Mouse (Mus musculus) limb, embryonic 11.5 days (tissue): ENCODE results near the gene Diablo. TPM values are rescaled to one million over a fixed set of nuclear protein-coding genes. Genes with fewer than 3 reads are reported as not detected.

Experiments used
- ATAC-seq: fragments of 200-750 bp; cut with Nextera tagmentation; 2 replicates; pipeline ENCODE4 v1.8.0; 2017; ENCODE audit warnings: low read depth; ENCODE audit not compliant: insufficient number of reproducible peaks, low FRiP score, low TSS enrichment
- DNase-seq: peaks from one replicate; pipeline ENCODE4 v3.0.0-alpha.2; 2015; ENCODE audit warnings: low spot score
- H3K27ac ChIP-seq: fragments of 300-500 bp; sonication (generic); replicated peaks from 2 replicates; pipeline ENCODE4 v1.5.1; 2014; ENCODE audit warnings: low read depth, mild to moderate bottlenecking, low read length
- H3K27me3 ChIP-seq: fragments of 300-500 bp; sonication (generic); 2 replicates; pipeline ENCODE4 v1.6.1; 2014; ENCODE audit warnings: mild to moderate bottlenecking, low read length, mixed read lengths; ENCODE audit not compliant: control insufficient read depth, insufficient read depth
- H3K36me3 ChIP-seq: fragments of 300-500 bp; sonication (generic); 2 replicates; pipeline ENCODE4 v1.6.1; 2014; ENCODE audit warnings: mild to moderate bottlenecking, low read length, moderate library complexity, mixed read lengths; ENCODE audit not compliant: control insufficient read depth, insufficient read depth
- H3K4me1 ChIP-seq: fragments of 300-500 bp; sonication (generic); 2 replicates; pipeline ENCODE4 v1.6.1; 2014; ENCODE audit warnings: low read length, mixed read lengths; ENCODE audit not compliant: control insufficient read depth, insufficient read depth
- H3K4me2 ChIP-seq: fragments of 300-500 bp; sonication (generic); 2 replicates; pipeline ENCODE4 v1.6.1; 2014; ENCODE audit warnings: low read depth, mild to moderate bottlenecking, moderate library complexity; ENCODE audit not compliant: severe bottlenecking
- H3K4me3 ChIP-seq: fragments of 300-500 bp; sonication (generic); 2 replicates; pipeline ENCODE4 v1.5.1; 2014; ENCODE audit warnings: low read depth, low read length
- H3K9ac ChIP-seq: fragments of 300-500 bp; sonication (generic); 2 replicates; pipeline ENCODE4 v1.6.1; 2014; ENCODE audit warnings: mild to moderate bottlenecking, low read length
- H3K9me3 ChIP-seq: fragments of 300-500 bp; sonication (generic); 2 replicates; pipeline ENCODE4 v1.6.1; 2016; ENCODE audit warnings: low read length; ENCODE audit not compliant: control insufficient read depth
- WGBS: fragments of 180-500 bp; shearing (Covaris S2); extraction: QIAGEN DNeasy Blood & Tissue Kit; methylation state at CpG from one replicate; pipeline ENCODE4 v1.1.7; 2014; 5-methylcytosine and 5-hydroxymethylcytosine counted together
- polyA plus RNA-seq: library from polyadenylated mRNA; unstranded; fragments of >200 nt; fragmentation: Nextera tagmentation; extraction: Ambion mirVana; gene quantifications from 2 replicates; pipeline ENCODE4 v1.2.1, GENCODE M21; 2014

Gene Diablo
- polyA plus RNA-seq, 1 experiment from 2014 or later, result 124 TPM

DNA sequence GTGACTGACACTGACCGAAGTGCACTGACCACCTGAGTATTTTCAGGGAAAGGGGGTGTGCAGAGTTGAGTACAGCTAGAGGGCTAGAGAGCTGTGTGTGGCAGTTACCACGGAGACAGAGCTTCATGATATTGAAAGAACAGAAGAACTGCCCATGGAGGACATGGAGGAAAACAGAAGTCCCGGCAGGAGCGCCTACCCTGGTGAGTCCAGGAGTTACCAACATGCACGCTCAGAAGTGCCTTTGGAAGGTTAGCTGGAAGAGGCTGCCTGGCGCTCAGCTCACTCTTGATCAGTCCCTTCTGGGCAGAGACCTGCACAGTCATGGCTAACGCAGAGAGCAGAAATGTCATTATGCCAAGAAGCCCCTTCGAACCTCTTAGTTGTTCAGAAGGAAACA lies 6.1 kb upstream of the Diablo start:
- Histone ChIP-seq H3K27ac (no peak overlapping the region), H3K9ac (no peak overlapping the region), H3K36me3 (peaks cover 17% of the 10 kb centered on the region), H3K4me3 (no peak overlapping the region), H3K27me3 (no peaks in the 10 kb centered on the region), H3K9me3 (no peaks in the 10 kb centered on the region), H3K4me2 (no peak overlapping the region), H3K4me1 (no peaks in the 10 kb centered on the region)
- WGBS, result 90% methylated on average over 8 of the region's 8 CpGs
- ATAC-seq (no peak), DNase-seq (no peak)

DNA sequence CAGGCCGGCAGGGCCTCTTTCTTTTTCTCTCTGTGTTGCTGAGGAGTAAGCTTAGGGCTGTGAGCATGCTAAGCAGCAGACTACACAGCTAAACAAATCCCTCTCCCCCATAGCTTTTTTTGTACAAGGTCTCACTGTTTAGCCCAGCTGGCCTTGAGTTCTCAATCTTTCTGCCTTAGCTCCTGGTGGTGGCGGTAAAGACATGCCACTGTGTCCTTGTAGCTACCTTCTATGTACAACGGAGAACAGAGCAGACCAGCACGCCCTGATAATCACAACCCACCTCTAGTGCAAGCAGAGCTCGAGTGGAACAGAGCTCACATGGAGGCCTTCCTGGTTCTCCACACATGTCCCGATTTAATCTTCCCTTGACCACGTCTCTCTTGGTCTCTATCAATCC lies 4.7 kb upstream of the Diablo start:
- ATAC-seq (no peak), DNase-seq (no peak)
- Histone ChIP-seq H3K4me1 (peaks cover 4% of the 10 kb centered on the region), H3K4me3 (no peak overlapping the region), H3K9me3 (no peaks in the 10 kb centered on the region), H3K36me3 (peaks cover 11% of the 10 kb centered on the region), H3K27me3 (no peaks in the 10 kb centered on the region), H3K27ac (no peak overlapping the region), H3K9ac (no peak overlapping the region; the same call in 1 of the 2 replicates), H3K4me2 (no peak overlapping the region)
- WGBS, result 81% methylated on average over 7 of the region's 7 CpGs

DNA sequence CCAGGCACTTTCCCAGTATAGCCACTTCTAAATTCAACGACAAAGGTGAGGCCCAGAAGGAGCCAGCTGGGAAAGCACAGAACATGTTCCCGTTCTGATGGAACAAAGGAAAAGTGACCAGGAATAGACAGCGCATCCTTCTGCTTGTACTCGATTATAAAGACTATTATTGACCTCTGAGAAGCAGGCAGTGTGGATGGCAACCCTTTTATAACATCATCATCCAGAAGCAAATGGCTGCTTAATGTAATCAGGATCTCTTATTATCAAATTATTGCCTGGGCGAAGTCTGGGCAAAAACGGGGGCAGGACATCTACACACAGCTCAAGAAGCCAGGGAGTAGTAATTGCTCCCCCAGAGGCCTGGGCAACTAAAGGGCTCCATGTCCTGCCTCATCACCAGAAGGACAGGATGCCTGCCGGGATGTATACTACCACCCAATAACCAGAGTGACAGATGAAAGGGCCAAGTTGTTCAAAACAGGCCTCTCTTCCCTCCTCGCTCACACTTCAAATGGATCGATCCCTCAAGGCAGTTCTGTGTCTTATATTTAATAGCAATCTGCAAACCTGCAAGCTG lies 2.0 kb upstream of the Diablo start:
- H3K27ac ChIP-seq, result no peak overlapping the region
- DNase-seq, result no peak
- H3K9me3 ChIP-seq, result no peaks in the 10 kb centered on the region
- ATAC-seq, result no peak
- WGBS, result 85% methylated on average over 9 of the region's 9 CpGs
- H3K27me3 ChIP-seq, result no peaks in the 10 kb centered on the region
- H3K4me1 ChIP-seq, result peaks cover 12% of the 10 kb centered on the region
- H3K9ac ChIP-seq, result no peak overlapping the region
- no peak overlapping the region for H3K4me3 ChIP-seq
- no peak overlapping the region for H3K4me2 ChIP-seq
- 0 out of 2 replicates have a peak, but pooled peaks cover 3% of the 10 kb centered on the region for H3K36me3 ChIP-seq

DNA sequence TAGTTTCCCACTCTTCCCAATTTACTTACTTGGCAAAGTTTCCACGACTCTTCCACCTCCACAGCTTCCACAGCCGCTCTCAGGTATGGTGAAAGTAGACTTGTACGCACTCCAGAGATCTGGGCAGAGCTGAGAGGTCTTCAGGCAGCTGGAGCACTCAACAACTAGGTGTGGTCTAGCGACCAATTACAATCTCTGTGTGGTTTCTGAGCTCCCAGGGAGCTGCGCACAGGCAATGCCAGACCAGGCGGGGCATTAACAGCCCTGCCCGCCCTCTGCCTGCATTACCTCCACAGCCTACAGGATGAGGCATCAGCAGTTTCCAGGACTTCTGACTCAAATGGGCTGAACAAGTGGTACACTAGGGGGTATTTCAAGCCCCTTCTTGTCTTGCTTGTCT lies 1.3 kb upstream of the Diablo start, which contains the start of gene Gm49027:
Gene Gm49027, minus strand, starts transcription at position 208 of the 400 bp plus-strand sequence.
- Histone ChIP-seq H3K27ac (no peak within 1 kb of the TSS), H3K4me2 (peak within 1 kb of the TSS; percentile 94), H3K36me3 (0 out of 2 replicates have a peak, but pooled peaks cover 3% of the 10 kb centered on the region), H3K4me1 (peaks cover 15% of the 10 kb centered on the region), H3K4me3 (peak within 1 kb of the TSS; percentile 95), H3K9ac (no peak within 1 kb of the TSS), H3K9me3 (no peaks in the 10 kb centered on the region), H3K27me3 (no peaks in the 10 kb centered on the region)
- no peak for ATAC-seq
- 86% methylated on average over 7 of the region's 7 CpGs for WGBS
- no peak for DNase-seq

- no peaks in the 10 kb centered on the region for H3K27me3 ChIP-seq
- no peak overlapping the region for H3K9ac ChIP-seq
- peak overlapping the region; percentile 94 for H3K4me2 ChIP-seq
- H3K9me3 ChIP-seq, result no peaks in the 10 kb centered on the region
- H3K36me3 ChIP-seq, result no peaks in the 10 kb centered on the region
- H3K4me3 ChIP-seq, result peak overlapping the region; percentile 95
- no peak overlapping the region for H3K27ac ChIP-seq
- peaks cover 15% of the 10 kb centered on the region for H3K4me1 ChIP-seq
- DNase-seq, result peak; percentile 94
- peak; percentile 95 for ATAC-seq
- WGBS, result under 1% methylated on average over 23 of the region's 27 CpGs
These were observed 396 bp upstream of the Diablo start for GRCm38 (mm10) chr5:123524393-123524750.

DNA sequence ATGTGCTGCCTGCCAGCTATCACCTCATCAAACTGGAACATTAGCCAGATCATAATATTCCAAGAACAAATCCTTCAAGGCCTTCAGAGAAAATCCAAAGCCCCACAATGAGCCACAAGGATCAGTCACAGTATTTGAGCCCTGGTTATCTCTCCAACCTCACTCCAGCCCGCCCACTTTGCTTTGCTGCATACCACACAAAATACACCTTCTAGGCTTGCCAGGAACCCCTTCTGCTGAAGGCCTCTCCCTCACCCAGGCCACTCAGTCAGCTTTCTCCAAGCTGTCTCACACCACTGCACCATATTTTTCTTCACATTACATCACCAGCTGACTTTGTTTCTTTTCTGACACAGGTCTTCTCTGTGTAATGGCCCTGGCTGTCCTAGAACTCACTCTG lies 1.8 kb downstream of the Diablo start:
- DNase-seq (no peak), ATAC-seq (no peak)
- no peaks in the 10 kb centered on the region for H3K9me3 ChIP-seq
- no peak overlapping the region for H3K4me3 ChIP-seq
- no peaks in the 10 kb centered on the region for H3K36me3 ChIP-seq
- peaks cover 15% of the 10 kb centered on the region for H3K4me1 ChIP-seq
- H3K27me3 ChIP-seq, result no peaks in the 10 kb centered on the region
- H3K27ac ChIP-seq, result no peak overlapping the region
- no peak overlapping the region for H3K9ac ChIP-seq
- H3K4me2 ChIP-seq, result no peak overlapping the region
- 88% methylated on average over 1 of the region's 1 CpGs for WGBS

DNA sequence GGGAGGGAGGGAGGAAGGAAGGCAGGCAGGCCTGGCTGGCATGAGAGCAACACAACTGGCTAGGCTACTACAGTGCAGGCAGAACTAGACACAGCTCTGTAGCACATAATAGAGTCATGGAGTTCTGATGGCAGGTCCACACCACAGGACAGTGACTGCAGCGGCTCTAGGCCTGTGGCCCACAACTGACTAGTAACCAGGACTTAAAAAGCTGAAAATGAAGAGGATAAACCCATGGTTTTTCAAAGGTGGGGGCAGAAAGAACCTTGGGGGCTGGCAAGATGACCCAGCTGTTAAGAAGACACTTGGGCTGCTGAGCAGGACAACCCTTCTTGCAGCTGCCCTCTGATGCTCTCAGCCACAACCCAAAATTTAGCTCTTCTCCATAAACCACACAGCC lies 2.4 kb downstream of the Diablo start:
- peaks cover 15% of the 10 kb centered on the region for H3K4me1 ChIP-seq
- H3K27me3 ChIP-seq, result no peaks in the 10 kb centered on the region
- 0 out of 2 replicates have a peak, but pooled peaks cover 2% of the 10 kb centered on the region for H3K36me3 ChIP-seq
- no peak for DNase-seq
- 0 out of 2 replicates have a peak overlapping the region, but pooled peaks have one; percentile 17 for H3K9ac ChIP-seq
- no peak overlapping the region for H3K27ac ChIP-seq
- ATAC-seq, result no peak
- H3K4me3 ChIP-seq, result no peak overlapping the region
- 81% methylated on average over 1 of the region's 1 CpGs for WGBS
- no peaks in the 10 kb centered on the region for H3K9me3 ChIP-seq
- no peak overlapping the region for H3K4me2 ChIP-seq

DNA sequence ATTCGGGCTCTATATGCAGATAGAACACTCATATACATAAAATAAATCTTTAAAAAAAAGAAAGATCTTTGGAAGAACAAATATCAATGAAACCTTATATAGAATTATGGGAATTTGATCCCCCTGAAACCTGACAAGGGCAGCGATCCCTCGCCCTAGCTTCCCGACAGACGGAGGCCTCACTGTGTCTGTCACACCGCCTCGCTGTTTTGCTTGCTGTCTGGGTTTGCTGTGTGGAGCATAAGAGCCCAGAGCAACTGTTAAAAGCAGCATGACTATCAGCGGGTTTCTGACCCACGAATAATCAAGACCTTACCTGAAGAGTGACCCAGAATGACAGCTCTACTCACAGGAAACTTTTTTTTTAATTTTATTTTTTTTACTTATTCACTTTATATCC lies 3.3 kb downstream of the Diablo start:
- Histone ChIP-seq H3K9me3 (no peaks in the 10 kb centered on the region), H3K27ac (no peak overlapping the region), H3K4me3 (no peak overlapping the region), H3K27me3 (no peaks in the 10 kb centered on the region), H3K4me2 (no peak overlapping the region), H3K9ac (no peak overlapping the region), H3K36me3 (peaks cover 4% of the 10 kb centered on the region; the same call in 1 of the 2 replicates), H3K4me1 (peaks cover 15% of the 10 kb centered on the region)
- ATAC-seq (no peak), DNase-seq (no peak)
- 88% methylated on average over 9 of the region's 9 CpGs for WGBS

GRCm38 (mm10) chr5:123514871-123515270 lies 9.1 kb downstream of the Diablo start:
- Histone ChIP-seq H3K9ac (no peak overlapping the region), H3K4me3 (no peak overlapping the region), H3K36me3 (peaks cover 4% of the 10 kb centered on the region; the same call in 1 of the 2 replicates), H3K9me3 (no peaks in the 10 kb centered on the region), H3K27ac (no peak overlapping the region), H3K27me3 (no peaks in the 10 kb centered on the region), H3K4me2 (no peak overlapping the region), H3K4me1 (no peaks in the 10 kb centered on the region)
- no peak for ATAC-seq
- no peak for DNase-seq
- 82% methylated on average over 5 of the region's 5 CpGs for WGBS
